Mouse (Mus musculus) frontal cortex, postnatal 25 days (tissue): ENCODE data around the gene Ptov1.

Experiments
- DNase-seq, 2 experiments: peaks; one replicate each; pipeline ENCODE4 v3.0.0; 2022; ENCODE audit warnings: low spot score in 2 of 2

Ptov1 gene

DNA sequence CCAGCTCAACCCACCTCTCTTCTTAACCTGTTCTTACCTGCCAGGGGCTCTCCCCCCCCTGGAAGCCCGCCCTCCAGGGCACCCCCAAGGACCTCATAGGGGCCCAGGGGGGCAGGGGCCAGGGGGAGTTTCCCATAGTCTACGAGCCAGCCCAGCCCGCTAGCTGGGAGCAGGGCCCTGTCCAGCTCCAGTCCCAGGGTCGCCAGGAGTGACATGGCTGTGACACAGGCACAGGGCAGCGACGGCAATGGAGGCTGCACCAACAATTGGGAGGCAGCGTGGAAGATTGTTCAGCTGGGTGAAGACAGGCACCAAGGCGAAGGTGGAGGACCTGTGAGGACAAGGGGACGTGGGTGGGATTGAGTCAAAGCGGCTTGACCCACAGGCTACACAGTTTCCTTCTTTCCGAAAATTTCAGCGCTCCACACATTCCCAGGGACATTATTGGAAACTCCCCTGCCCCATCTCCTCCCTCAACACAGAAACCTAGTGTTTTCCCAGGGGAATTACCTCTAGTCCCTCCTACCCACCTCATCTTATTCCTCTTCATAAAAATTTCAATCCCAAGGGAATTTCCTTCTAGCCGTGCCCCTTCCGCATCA lies 54.5 kb downstream of the Ptov1 start:
- peak in 1 of 2 experiments; percentile 7 for DNase-seq

DNA sequence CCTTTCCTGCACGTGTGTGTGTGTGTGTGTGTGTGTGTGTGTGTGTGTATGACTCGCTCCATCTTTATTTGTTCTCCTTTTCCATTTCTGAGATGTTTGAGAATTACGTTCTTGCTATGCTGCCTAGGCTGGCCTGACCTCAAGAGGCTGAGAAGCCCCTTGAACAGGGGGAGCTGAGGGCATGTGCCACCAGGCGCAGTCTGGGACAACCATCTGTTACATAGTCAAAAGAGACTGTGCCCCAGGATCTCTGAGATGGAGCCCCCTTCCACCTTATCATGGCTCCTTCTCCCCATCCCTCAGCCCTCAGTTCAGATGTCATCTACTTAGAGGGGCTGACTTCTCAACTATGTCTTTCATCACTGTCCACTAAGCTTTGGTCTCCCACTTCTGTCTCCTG lies 55.2 kb downstream of the Ptov1 start:
- DNase-seq, result peak in 1 of 2 experiments; percentile 3

DNA sequence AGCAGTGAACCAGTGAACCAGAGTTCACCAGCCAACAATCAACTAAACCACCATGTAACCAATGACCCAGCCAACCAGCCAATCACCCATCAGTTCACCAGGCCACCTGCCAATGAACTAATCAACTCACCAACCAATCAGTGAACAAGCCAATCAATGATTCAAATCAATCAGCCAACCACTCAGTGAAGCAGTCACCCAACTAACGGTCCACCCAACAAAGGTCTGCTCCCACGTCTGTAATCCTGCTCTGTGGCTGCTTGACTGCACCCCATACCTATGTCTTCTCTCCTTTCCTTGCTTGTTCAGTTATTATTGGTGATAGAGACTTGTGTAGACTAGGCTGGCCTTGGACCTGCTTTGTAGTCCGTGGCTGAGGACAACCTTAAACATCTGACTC lies 55.6 kb downstream of the Ptov1 start:
- peak in 1 of 2 experiments; percentile 1 for DNase-seq
